In the genomic region with DNA sequence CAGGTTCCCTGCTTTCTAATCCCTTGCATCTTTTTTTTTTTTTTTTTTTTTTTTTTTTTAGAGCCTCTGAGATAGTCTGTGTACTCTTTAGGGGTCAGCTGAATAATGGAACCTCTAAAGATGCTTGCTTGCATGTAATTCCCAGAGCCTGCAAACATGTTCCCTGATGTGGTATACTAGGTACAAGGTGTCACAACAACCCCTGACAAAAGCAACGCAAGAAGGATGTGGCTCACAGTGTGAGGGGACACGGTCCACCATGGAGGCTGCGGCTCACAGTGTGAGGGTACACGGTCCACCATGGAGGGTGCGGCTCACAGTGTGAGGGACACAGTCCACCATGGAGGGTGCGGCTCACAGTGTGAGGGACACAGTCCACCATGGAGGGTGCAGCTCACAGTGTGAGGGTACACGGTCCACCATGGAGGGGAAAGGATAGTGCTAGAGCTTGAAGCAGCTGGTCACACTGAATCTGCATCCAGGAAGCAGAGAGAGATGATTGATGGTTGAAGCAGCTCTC, we compare ENCODE assay signal across 16 mouse cellular contexts.
"Had no signal": no experiment of that assay in that cellular context is flagged by ENCODE, and none has a peak within 500 bp of the region (broad histone marks: within the 10 kb centered on the region; RNA-seq: fewer than 3 reads in every experiment).

No protein-coding gene starts in this region.

- H3K4me2 ChIP-seq: liver, embryonic 13.5 days; liver, embryonic 15.5 days; lung, embryonic 14.5 days; midbrain, embryonic 13.5 days; midbrain, embryonic 15.5 days; neural tube, embryonic 12.5 days had no signal

- H3K9ac ChIP-seq: liver, embryonic 13.5 days; liver, embryonic 15.5 days; liver, postnatal 0 days; lung, embryonic 14.5 days; midbrain, embryonic 13.5 days; midbrain, embryonic 15.5 days; neural tube, embryonic 12.5 days had no signal

- H3K4me3 ChIP-seq: liver, embryonic 13.5 days; liver, embryonic 15.5 days; midbrain, embryonic 10.5 days; midbrain, embryonic 13.5 days; midbrain, embryonic 15.5 days; neural tube, embryonic 12.5 days had no signal

- H3K27me3 ChIP-seq: liver, embryonic 15.5 days; midbrain, embryonic 13.5 days; midbrain, embryonic 15.5 days; neural tube, embryonic 12.5 days had no signal

- H3K9me3 ChIP-seq: liver, embryonic 13.5 days; liver, embryonic 15.5 days; midbrain, embryonic 13.5 days; midbrain, embryonic 15.5 days; neural tube, embryonic 12.5 days had no signal

- ATAC-seq: liver, postnatal 0 days; midbrain, embryonic 13.5 days; midbrain, embryonic 15.5 days had no signal

- H3K27ac ChIP-seq: liver, embryonic 13.5 days; liver, embryonic 15.5 days; midbrain, embryonic 10.5 days; midbrain, embryonic 13.5 days; midbrain, embryonic 15.5 days; neural tube, embryonic 12.5 days had no signal

- H3K4me1 ChIP-seq: neural tube, embryonic 12.5 days had no signal

- H3K36me3 ChIP-seq: liver, embryonic 13.5 days; liver, embryonic 15.5 days; midbrain, embryonic 10.5 days; midbrain, embryonic 13.5 days; midbrain, embryonic 15.5 days; neural tube, embryonic 12.5 days had no signal

- DNase-seq: liver, embryonic 13.5 days; liver, postnatal 0 days; lung, embryonic 14.5 days; lung, postnatal 10 days; right cerebral cortex, adult 18-20 months; right cerebral cortex, postnatal 25 days; right cerebral cortex, postnatal 4 days; spleen, adult 18-20 months; thymus, adult 18-20 months; thymus, postnatal 14 days; thymus, postnatal 36 days had no signal
